Mouse (Mus musculus) heart, postnatal 14 days (tissue): ENCODE data around the gene Macrod2. TPM values are rescaled to one million over a fixed set of nuclear protein-coding genes. Genes with fewer than 3 reads are reported as not detected.

ENCODE experiments used
- DNase-seq, 2 experiments: peaks; one replicate each; pipeline ENCODE4 v3.0.0; 2021 to 2022
- intact Hi-C: fragments of 180-260 bp; cut with DNase I; formaldehyde crosslinking; loops from one replicate; pipeline ENCODE4 v1.15.1; 2025
- total RNA-seq, 2 experiments: library from RNA; stranded (reverse); gene quantifications; 2 replicates each; pipeline ENCODE4 v1.2.3; 2021

The Macrod2 gene
- total RNA-seq, 2 experiments from 2014 or later: 9.9 to 10.1 TPM

DNA sequence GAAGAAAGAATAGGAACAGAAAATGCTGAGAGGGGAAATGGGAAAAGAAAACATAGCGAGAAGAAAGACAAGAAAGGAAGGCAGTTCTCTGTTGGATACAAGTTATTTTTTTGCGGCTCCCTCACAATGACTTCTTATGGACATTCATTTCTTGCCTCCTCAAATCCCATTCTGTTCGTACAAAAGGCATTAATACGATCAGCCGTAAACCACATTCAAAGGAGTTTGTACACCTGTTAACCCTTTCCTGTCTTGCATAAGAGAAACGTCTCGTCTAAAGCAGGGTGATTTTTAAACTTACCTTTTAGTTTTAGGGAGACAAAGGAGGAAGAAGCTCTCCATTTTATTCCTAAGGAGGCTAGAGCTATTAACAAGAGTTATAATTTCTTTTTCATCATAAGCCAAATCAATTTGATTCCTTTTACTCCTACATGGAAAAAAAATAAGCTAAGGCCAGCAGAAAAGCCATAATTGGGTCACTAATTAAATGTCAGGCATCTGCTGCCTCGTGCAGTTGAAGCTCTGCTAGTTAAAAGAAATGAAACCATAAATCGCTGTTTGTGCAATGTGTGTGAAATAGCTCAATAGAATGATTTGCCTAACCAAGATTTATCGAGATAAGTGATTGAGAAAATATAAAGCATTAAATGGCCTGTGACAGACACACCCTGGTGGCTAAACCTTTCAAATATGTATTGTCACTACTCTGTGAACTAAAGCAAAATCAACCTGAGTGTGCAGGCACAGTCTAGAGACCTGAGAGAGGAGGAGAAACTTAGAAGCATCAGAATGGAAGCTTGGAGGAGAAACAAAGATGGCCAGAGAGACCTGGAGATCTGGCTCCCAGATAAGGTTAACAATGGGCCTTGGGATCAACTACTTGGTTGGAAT lies 1635.9 kb downstream of the Macrod2 start:
- DNase-seq: no peak
- intact Hi-C loops: no loop called here

DNA sequence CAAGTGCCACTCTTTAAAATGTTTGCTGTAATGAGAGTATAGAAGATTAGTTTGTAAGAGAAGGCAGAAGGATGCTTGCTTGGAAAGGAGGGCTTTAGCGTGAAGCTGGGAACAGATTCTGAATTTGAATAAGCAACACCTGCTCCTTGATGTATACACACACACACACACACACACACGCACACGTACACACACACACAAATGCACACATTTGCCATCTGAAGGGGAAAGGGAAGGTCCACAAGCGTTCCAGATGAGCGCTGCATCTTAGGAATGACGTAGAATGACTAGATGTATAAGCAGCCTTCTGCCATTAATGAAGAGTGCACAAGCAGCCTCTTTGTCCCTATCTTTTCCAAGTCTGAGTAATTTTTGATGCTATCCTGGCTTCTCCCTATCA lies 1660.5 kb downstream of the Macrod2 start:
- no peak for DNase-seq
- intact Hi-C loops: loop anchor here (5.0 kb wide), 1 partner anchor 1383 kb away; the partner anchor contains the start of gene Flrt3

- intact Hi-C loops: loop anchor here (5.0 kb wide), 1 partner anchor 1386 kb away; the partner anchor contains the start of gene Flrt3
- peak in 1 of 2 experiments; percentile 12 for DNase-seq
Measured at GRCm38 (mm10) chr2:142057889-142058750, 1663.0 kb downstream of the Macrod2 start.

GRCm38 (mm10) chr2:142058751-142059090 lies 1663.6 kb downstream of the Macrod2 start:
- DNase-seq: no peak
- intact Hi-C loops: loop anchor here (5.0 kb wide), 1 partner anchor 1386 kb away; the partner anchor contains the start of gene Flrt3

- DNase-seq: no peak
- intact Hi-C loops: no loop called here
Measured at GRCm38 (mm10) chr2:142108947-142109346, 1713.8 kb downstream of the Macrod2 start.

- DNase-seq: no peak
Measured at GRCm38 (mm10) chr2:142116623-142117022, 1721.5 kb downstream of the Macrod2 start.

DNA sequence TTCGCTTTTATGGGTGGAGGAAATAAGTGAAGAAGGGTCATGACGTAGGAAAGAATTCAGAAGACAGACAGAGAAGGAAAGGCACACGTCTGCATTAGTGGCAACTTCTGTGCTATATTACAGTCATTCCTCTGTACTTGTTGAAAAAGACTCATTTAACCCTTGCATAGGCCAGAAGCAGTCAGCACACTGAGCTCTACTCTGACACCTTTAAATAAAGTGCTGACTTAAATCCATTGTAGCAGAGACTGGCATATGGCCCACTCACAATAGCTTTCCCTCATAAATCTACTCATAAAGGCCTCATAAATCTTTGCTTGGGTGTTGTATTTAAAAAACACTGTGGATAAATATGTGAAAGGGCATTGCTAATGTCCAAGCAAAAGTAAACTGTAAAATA lies 1733.0 kb downstream of the Macrod2 start:
- DNase-seq: no peak
- intact Hi-C loops: no loop called here

More at GRCm38 (mm10) chr2:142116623-142117022, 1721.5 kb downstream of the Macrod2 start:
- intact Hi-C loops: no loop called here

GRCm38 (mm10) chr2:142129166-142129565 lies 1734.1 kb downstream of the Macrod2 start:
- intact Hi-C loops: no loop called here

GRCm38 (mm10) chr2:142149310-142149709 lies 1754.2 kb downstream of the Macrod2 start:
- DNase-seq: no peak
- intact Hi-C loops: no loop called here

More at GRCm38 (mm10) chr2:142129166-142129565, 1734.1 kb downstream of the Macrod2 start:
- DNase-seq: no peak

DNA sequence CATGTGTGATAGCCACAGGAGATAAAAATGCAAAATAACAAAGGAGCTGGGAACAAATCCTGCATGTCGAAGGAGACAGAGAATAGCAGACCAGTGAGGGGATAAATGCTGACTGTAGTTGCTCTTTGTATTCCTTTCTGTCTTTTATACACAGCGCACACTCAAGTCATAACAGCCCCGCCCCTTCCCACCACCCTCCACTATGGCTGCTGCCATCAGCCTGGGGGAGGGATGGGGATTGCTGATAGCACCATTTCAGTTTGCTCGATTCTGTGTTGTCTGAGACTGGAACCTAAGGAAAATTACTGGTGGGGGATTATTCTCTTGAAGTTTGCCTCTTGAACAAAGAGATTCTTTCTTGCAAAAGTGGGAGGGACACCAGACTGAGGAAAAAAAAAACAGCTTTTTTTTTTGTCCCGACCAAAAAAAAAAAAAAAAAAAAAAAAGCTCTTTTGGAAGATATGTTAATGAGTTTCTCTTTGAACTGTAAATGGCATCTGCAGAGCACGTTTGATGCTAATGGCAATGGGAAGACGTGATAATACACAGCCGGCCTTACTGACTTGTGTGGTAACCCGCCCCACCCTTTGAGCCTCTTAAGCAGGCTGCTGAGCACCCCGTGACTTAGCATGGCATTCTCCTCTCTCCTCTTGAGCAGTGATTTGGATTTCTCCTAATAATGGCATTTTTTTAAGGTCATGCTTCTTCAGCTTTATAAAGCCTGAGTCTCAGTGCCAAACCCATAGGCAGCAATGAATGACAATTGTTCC lies 1768.6 kb downstream of the Macrod2 start:
- intact Hi-C loops: no loop called here
- no peak for DNase-seq

DNA sequence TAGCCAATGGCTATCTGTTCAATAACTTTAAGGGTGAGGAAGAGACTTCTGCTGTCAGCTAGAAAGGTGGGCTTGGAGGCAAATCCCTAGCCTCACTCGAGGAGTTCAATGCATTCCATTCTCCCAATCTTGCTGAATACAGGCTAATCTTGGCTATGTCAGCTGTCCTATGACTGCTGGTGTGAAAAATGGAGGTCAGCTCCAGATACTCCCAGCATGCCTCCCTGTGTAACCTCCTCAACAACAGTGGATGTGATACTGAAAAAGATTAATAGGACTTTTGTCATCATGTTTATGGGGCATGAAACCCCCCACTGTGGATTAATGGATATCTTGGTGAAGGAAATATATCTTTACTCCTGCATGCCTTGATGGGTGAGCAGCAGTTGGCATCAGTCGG lies 1774.5 kb downstream of the Macrod2 start:
- DNase-seq: no peak
- intact Hi-C loops: no loop called here

- no peak for DNase-seq
- intact Hi-C loops: no loop called here
Measured at GRCm38 (mm10) chr2:142172706-142173105, 1777.6 kb downstream of the Macrod2 start.

GRCm38 (mm10) chr2:142174039-142174438 lies 1778.9 kb downstream of the Macrod2 start:
- no peak for DNase-seq
- intact Hi-C loops: no loop called here

- intact Hi-C loops: no loop called here
- no peak for DNase-seq
Measured at GRCm38 (mm10) chr2:142186922-142187321, 1791.8 kb downstream of the Macrod2 start.

DNA sequence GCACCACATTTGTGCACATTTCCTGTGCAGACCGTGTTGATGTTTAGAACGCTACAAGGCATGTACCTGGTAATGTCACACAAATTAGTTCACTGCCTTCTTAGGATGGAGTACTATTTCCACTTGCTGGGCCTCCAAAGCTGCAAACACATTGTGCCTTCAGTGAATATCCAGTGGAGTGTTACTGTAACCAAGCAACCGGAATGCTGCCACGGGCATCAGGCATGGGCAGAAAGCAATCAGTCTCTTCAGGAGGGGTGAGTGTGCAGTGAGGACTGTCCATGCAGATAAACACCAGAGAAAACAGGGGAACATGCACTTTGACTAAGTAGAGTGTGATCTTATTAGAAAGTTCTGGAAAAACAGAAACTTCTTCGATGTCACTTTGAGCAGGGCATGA lies 1792.3 kb downstream of the Macrod2 start:
- intact Hi-C loops: no loop called here
- DNase-seq: no peak

DNA sequence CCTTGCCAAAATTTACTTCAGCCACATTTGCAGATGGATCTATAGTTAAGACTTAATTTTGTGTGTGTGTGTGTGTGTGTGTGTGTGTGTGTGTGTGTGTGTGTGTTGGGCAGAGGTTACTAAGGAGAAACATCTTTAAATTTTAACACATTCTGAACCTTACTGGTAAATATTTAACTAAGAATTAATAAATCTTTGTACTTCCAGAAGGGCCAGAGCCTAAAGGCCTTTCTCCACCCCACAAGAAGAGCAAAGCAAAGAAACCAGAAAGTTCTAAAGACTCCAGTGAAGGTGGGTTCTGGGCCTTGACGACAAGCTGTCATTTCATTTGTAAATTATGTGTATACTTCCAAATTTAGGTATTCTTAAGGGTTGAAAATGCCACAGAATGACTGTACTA lies 1822.3 kb downstream of the Macrod2 start:
- DNase-seq: no peak
- intact Hi-C loops: no loop called here

DNA sequence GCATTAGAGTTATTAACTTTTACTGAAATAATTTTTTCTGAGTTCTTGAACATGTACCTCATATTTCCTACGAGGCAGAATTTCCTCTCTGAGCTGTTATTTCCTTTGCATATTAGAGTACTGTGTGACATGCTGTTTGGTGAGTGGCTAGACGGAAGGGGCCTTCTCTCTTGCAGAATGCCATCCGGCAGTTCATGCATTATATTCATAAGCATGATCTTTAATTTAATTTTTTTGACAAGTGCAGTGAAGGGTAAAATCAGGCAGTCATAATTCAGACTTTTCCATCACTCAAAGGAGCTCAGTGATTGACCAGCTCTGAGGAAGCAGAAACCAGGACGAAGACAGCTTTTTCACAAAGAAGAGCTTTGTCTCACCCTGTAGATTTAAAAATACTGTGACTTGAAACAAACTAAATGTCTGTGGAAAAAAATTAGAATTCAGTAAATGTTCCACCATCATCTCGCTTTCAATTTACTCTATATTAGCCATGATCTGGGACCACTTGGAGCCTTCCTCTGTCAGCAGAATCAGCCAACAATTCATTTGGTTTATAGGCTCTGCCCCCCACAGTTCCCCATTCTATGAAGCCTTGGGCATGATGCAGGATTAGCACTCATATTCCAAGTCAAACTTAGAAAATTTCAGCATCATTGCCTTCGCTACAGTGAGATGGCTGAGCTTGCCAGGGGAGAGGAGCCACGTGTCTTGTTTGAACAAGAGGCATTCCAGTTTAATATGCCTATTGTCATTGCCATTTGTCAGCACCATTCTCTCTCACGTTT lies 1827.2 kb downstream of the Macrod2 start:
- intact Hi-C loops: no loop called here
- no peak for DNase-seq

GRCm38 (mm10) chr2:142222926-142223325 lies 1827.8 kb downstream of the Macrod2 start:
- no peak for DNase-seq
- intact Hi-C loops: no loop called here

DNA sequence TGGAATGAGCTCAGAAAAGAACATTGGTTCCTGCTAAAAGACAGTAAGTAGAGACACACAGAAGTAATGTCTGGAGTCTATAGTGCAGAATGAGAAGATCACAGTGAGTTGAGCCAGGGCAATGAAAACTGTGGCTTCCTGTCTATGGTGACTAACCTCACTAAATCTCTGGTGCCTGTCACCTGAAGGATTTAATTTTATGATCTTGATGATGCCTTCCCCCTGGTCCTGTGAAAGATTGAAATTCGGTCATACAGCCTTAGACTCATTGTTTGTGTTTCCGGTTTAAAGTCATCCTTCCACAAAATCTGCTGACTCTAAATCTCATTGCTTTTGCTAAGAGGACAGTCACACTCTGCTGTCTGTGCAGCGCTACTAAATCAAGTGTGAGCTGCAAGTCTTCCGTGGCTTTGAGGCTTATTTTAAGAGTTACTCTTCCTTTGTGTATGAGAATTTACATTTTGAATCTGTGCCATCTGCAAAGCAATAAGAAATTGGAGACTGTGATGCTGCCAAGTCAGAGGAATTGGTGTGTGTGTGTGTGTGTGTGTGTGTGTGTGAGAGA lies 1836.0 kb downstream of the Macrod2 start:
- intact Hi-C loops: no loop called here

More for the DNA sequence above, 1836.0 kb downstream of the Macrod2 start:
- DNase-seq: no peak
